Mouse (Mus musculus): ENCODE measurements around the gene Svbp. TPM values are rescaled to one million over a fixed set of nuclear protein-coding genes. Genes with fewer than 3 reads are reported as not detected.

Svbp gene
- total RNA-seq, 1 experiment from 2014 or later = 50.2 TPM

DNA sequence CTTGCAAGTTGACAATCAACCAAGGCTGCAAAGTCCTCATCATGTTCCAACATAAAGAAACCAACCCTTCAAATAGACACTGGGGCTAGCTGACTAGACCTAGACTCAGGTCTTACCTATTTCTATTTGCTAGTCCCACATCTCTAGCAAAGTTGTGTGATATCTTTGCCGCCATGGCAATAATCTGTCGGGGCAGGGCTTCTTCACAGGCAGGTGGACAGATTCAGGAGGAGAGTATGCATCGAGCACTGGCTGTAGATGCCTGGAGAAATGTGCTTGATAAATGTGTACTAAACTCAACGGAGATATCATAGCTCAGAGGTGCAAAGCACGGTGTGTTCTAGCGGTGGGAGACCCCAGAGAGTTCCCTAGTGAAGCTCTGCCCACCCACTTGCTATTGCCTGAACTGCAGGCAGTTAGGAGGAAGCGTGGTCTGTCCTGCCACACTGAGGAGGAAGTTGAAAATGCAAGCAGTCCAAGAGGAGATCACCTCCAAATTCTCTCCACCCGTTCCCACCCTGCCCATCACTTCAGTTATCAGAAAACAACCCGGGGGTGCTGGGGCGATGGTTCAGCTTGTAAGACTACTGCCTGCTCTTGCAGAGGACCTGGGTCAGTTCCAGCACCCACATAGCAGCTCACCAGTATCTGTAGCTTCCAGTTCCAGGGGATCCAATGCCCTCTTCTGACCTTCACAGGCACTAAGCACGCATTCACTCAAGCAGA is 6.9 kb upstream of the Svbp start:
- 0 out of 2 replicates have a peak, but pooled peaks have one; percentile 16 for ATAC-seq (ENCODE audit: extremely low read depth, insufficient number of reproducible peaks, low FRiP score, poor library complexity, severe bottlenecking)

GRCm38 (mm10) chr4:119189392-119189791 is 5.7 kb upstream of the Svbp start:
- no peak for ATAC-seq (ENCODE audit: extremely low read depth, insufficient number of reproducible peaks, low FRiP score, poor library complexity, severe bottlenecking)

- no peak for ATAC-seq (ENCODE audit: extremely low read depth, insufficient number of reproducible peaks, low FRiP score, poor library complexity, severe bottlenecking)
Measured at GRCm38 (mm10) chr4:119189864-119190263, 5.2 kb upstream of the Svbp start, which contains the start of gene Ermap. Gene Ermap, minus strand, starts transcription at chr4:119190011.

- ATAC-seq (ENCODE audit: extremely low read depth, insufficient number of reproducible peaks, low FRiP score, poor library complexity, severe bottlenecking) = no peak
Measured at GRCm38 (mm10) chr4:119190618-119191017, 4.5 kb upstream of the Svbp start.

- ATAC-seq (ENCODE audit: extremely low read depth, insufficient number of reproducible peaks, low FRiP score, poor library complexity, severe bottlenecking) = no peak
Measured at GRCm38 (mm10) chr4:119191273-119191672, 3.8 kb upstream of the Svbp start.

DNA sequence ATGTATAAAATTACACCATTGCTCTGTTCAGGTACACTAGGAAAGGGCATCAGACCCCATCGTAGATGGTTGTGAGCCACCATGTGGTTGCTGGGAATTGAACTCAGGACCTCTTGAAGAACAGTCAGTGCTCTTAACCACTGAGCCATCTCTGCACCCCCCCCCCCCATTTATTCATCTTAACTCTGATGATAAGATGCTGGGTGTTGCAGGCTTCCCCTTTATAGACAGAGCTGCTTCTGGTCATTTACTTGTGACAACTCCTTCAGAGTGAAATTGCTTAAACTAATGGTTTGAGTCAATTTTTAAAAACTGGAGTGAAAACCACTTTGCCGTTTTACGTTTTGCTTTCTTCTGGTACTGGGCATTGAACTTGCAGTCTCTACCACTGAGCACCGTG is 2.3 kb upstream of the Svbp start:
- ATAC-seq (ENCODE audit: extremely low read depth, insufficient number of reproducible peaks, low FRiP score, poor library complexity, severe bottlenecking) = no peak

GRCm38 (mm10) chr4:119195582-119196320 is 645 bp downstream of the Svbp start:
- no peak; the same call in 1 of the 2 replicates for ATAC-seq (ENCODE audit: extremely low read depth, insufficient number of reproducible peaks, low FRiP score, poor library complexity, severe bottlenecking)

DNA sequence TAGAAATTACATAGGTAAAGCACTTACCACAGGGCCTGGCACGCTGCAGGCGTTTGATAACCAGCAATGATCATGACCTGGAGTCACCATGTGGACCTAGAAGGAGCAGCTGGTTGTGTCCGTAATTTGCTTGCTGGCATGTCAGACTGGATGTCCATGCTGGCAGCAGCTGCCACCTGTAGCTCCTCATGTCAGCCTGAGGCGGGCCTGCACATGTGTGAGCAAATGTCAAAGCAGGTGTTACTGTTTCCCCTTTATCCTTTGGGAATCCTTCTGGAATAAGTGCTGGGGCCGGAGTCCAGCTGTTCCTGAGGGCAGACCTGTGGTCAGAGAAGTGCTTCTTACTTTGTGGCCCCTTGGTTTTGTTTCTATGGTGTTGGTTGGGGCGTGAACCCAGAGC is 3.0 kb downstream of the Svbp start:
- no peak for ATAC-seq (ENCODE audit: extremely low read depth, insufficient number of reproducible peaks, low FRiP score, poor library complexity, severe bottlenecking)

- ATAC-seq (ENCODE audit: extremely low read depth, insufficient number of reproducible peaks, low FRiP score, poor library complexity, severe bottlenecking) = peak; percentile 61
Measured at GRCm38 (mm10) chr4:119204672-119205071, 9.6 kb downstream of the Svbp start.

- no peak for ATAC-seq (ENCODE audit: extremely low read depth, insufficient number of reproducible peaks, low FRiP score, poor library complexity, severe bottlenecking)
Measured at GRCm38 (mm10) chr4:119216667-119217066, 21.6 kb downstream of the Svbp start.

DNA sequence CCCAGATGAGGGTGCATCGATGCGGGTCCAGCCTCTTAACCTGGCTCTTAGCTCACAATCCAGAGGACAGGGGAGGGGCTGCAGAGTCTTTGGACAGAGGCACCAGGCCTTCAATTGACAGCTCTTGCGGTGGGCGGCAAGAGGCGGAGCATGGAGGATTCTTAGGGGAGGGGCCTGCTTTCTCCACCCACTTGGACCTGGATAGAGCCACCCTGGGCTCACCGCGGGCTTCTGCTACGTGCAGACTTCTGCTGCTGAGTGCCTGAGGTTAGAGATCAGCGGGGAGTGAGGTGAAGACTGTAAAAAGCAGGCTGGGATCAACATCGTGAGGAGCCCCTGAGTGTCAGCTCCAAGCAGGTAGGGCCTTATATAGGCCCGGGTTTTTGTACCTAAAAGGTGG is 23.1 kb downstream of the Svbp start, which contains the start of gene Tmem269:
Gene Tmem269 (minus strand): TSS at position 49 of the 400 bp plus-strand sequence.
- no peak for ATAC-seq (ENCODE audit: extremely low read depth, insufficient number of reproducible peaks, low FRiP score, poor library complexity, severe bottlenecking)

- peak; percentile 58; the same call in 1 of the 2 replicates for ATAC-seq (ENCODE audit: extremely low read depth, insufficient number of reproducible peaks, low FRiP score, poor library complexity, severe bottlenecking)
Measured at GRCm38 (mm10) chr4:119223696-119224095, 28.6 kb downstream of the Svbp start.

DNA sequence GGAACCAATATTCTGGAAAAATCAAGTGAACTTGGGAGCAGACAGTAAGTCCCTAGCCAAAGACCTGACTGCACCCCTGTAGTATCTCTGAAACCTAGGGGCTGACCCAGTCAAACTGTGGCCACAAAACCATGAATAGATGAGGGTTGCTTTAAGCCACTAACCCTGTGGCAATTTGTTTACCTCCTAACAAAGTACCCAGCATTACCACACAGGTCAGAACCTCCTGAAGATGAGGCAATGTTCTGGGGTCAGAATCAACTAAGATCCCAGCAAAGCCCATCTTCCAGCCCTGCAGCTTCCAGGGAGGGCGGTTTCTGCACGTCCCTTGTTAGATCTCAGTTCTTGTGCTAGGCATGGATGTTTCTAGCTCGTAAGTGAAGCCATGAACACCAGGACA is 29.4 kb downstream of the Svbp start:
- ATAC-seq (ENCODE audit: extremely low read depth, insufficient number of reproducible peaks, low FRiP score, poor library complexity, severe bottlenecking) = no peak

GRCm38 (mm10) chr4:119225719-119226118 is 30.6 kb downstream of the Svbp start:
- ATAC-seq (ENCODE audit: extremely low read depth, insufficient number of reproducible peaks, low FRiP score, poor library complexity, severe bottlenecking) = no peak

DNA sequence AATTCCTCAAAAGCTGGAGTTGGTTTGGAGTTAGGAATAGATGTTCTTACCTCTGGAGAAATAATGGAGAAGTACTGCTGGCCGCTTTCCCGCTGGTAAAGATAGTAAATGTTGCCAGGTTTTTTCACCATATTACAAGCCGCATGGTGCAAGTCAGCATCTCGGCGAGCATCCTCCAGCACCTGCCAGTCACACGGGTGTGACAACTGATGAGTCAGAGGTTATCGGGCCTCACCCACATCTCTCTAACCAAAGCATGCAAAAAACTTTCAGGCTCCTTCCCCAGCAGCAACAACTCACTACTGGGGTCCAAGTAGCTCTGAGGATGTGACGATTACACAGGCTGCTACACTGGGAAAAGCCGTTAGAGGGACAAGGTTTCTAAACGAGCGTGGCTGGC is 31.6 kb downstream of the Svbp start:
- ATAC-seq (ENCODE audit: extremely low read depth, insufficient number of reproducible peaks, low FRiP score, poor library complexity, severe bottlenecking) = no peak

- ATAC-seq (ENCODE audit: extremely low read depth, insufficient number of reproducible peaks, low FRiP score, poor library complexity, severe bottlenecking) = peak; percentile 99
Measured at GRCm38 (mm10) chr4:119232410-119233255, 37.5 kb downstream of the Svbp start, which contains the start of the genes AU022252 and P3h1. Gene AU022252, minus strand, starts transcription at chr4:119232712. Gene P3h1, plus strand, starts transcription at chr4:119232915.

DNA sequence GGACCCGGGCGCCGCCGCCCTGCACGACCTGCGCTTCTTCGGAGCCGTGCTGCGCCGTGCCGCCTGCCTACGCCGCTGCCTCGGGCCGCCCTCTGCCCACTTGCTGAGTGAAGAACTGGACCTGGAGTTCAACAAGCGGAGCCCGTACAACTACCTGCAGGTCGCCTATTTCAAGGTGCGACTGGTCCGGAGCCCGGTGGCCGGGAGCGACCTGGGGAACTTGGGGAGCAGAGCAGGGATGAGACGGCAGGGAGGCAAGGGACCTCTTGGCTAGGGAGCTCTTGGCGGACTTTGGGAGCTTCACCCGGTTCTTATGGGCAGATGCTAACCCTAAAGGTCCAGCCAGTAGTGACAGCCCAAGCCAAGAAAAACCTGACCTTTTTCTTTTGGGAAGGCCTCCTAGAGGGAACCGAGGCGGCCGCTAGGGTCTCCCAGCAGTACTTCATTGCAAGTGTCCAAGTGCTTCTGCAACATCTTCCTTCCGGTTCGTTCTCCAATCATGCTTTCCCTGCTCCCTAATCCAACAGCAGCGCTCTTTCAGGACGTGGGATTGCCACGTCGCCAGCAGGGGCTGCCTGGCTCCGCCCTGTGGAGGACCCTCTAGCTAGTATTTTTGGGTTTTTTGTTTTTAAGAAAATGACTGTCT is 38.3 kb downstream of the Svbp start:
- no peak for ATAC-seq (ENCODE audit: extremely low read depth, insufficient number of reproducible peaks, low FRiP score, poor library complexity, severe bottlenecking)

DNA sequence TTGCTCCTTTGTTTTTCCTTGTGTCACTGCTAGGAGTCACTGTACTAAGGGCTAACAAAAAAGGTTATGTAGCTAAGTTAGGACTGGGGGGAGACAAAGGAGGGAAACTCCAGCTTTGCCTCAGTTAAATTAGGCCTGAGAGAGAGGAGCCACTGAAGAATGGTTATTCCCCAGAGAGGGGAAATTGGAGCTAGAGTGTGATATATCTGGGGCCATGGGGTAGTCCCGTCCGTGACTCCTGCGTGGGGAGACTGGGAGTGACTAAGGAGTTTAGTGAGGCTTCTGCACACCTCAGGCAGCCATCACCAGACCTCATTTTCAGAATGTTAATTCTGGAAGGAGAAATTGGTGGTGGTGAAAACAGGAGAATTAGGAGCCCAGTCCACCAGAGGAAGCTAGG is 39.2 kb downstream of the Svbp start:
- no peak for ATAC-seq (ENCODE audit: extremely low read depth, insufficient number of reproducible peaks, low FRiP score, poor library complexity, severe bottlenecking)

GRCm38 (mm10) chr4:119238661-119239060 is 43.6 kb downstream of the Svbp start:
- ATAC-seq (ENCODE audit: extremely low read depth, insufficient number of reproducible peaks, low FRiP score, poor library complexity, severe bottlenecking) = no peak
